Mouse (Mus musculus) stomach, postnatal 0 days (tissue): ENCODE measurements around the gene Pik3c2b.

Source experiments
- CTCF ChIP-seq: IDR thresholded peaks from 2 replicates; pipeline ENCODE4 v1.5.1; 2016; ENCODE audit warnings: antibody characterized with exemption, low read depth, mild to moderate bottlenecking, moderate library complexity
- EP300 ChIP-seq: optimal IDR thresholded peaks from 2 replicates; pipeline ENCODE3; 2016; ENCODE audit warnings: antibody characterized with exemption

DNA sequence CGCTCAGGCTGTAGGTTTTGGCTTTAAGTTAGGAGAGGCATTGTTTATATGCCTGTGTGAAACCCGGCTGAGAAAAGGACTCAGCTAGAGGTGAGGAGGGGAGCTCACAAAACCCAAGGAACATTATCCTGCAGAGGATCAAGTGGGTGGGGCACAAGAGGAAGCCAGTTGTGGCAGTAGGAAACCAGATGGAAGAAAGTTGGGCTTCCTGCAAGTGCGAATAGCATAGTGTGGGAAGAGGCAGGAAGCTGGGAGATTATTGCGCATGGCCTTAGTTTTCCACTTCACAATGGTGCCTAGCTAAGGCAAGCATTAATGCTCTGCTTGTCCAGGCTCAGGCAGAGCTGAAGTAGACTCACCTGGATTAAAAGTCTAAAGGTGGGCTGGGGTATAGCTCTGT lies 15.2 kb downstream of the Pik3c2b start:
- TF ChIP-seq CTCF (no peak), EP300 (no peak)
